Mouse (Mus musculus): ENCODE data around the gene Gm11213. TPM values are rescaled to one million over a fixed set of nuclear protein-coding genes. Genes with fewer than 3 reads are reported as not detected.

The Gm11213 gene
- not detected in 2 replicates for polyA plus RNA-seq (2015; fragmentation: Nextera tagmentation; extraction: Ambion mirVana)

GRCm38 (mm10) chr4:63604945-63605344 lies at the start of gene Gm11213:
Gene Gm11213 (minus strand): TSS chr4:63605261.
- WGBS: 71% methylated on average over 3 of the region's 3 CpGs

DNA sequence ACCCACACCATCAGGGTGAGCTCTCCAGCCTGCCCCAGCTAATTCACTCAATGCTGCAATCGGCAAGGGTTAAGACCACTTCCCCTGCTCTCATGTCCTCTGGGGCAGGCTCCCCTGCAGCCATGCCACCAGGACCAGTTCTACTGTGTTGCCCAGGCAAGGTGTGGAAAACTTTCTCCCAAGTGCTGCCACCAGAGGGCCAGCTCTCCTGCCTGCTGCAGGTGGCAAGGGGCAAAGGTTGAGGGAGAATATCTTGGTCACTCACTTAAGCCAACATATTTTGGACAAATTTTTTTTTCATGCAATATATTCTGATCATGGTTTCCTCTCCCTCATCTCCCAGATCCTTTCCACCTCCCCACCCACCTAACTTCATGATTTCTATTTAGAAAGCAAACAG lies 49.3 kb upstream of the Gm11213 start:
- Histone ChIP-seq H3K27me3 (0 out of 2 replicates have a peak, but pooled peaks cover 2% of the 10 kb centered on the region), H3K9ac (no peak overlapping the region), H3K4me2 (no peak overlapping the region), H3K4me1 (replicated peaks) (no peaks in the 10 kb centered on the region), H3K36me3 (no peaks in the 10 kb centered on the region), H3K9me3 (no peaks in the 10 kb centered on the region), H3K27ac (replicated peaks) (no peak overlapping the region), H3K4me3 (no peak overlapping the region)
- ATAC-seq (ENCODE audit: low FRiP score, low read depth): no peak
- WGBS: 87% methylated on average over 1 of the region's 1 CpGs

More at GRCm38 (mm10) chr4:63604945-63605344, at the start of gene Gm11213:
- no peaks in the 10 kb centered on the region for H3K36me3 ChIP-seq
- no peak within 1 kb of the TSS for H3K9ac ChIP-seq
- no peaks in the 10 kb centered on the region for H3K27me3 ChIP-seq
- no peak for ATAC-seq (ENCODE audit: low FRiP score, low read depth)
- H3K4me1 ChIP-seq (replicated peaks): no peaks in the 10 kb centered on the region
- H3K4me3 ChIP-seq: no peak within 1 kb of the TSS
- H3K9me3 ChIP-seq: no peaks in the 10 kb centered on the region
- H3K4me2 ChIP-seq: no peak within 1 kb of the TSS
- no peak within 1 kb of the TSS for H3K27ac ChIP-seq (replicated peaks)

DNA sequence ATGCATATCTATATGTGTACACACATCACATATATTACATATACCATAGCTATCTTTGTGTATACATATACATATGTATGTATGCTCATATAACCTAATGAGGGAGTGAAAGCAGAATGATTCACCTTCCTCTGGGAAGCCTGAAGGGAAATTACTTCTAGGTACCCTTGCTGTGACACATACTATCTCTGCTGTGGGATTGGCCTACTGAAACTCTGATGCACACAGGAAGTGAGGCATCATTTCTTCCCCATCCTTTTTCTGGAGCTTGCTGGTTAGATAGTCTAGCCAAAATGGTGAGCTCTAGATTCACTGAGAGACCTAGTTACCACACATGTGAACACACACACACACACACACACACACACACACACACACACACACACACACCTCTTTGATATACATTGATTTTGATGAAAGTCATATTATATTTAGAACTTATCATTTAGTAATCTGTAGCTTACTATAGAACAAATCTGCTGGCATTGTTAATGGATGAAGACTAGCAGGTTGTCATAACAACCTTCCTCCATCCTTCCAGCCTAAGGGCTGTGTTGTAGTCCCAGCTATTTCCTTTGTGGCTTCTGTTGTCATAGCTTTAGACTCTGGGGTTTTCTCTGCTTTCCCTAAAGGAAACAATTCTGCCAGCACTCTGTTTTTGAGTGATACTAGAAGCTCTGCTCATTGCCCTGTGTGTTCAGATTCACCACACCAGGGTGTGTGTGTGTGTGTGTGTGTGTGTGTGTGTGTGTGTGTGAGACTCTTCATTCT lies 39.1 kb upstream of the Gm11213 start:
- no peaks in the 10 kb centered on the region for H3K27me3 ChIP-seq
- no peak overlapping the region for H3K4me2 ChIP-seq
- no peak for ATAC-seq (ENCODE audit: low FRiP score, low read depth)
- H3K27ac ChIP-seq (replicated peaks): no peak overlapping the region
- no peaks in the 10 kb centered on the region for H3K36me3 ChIP-seq
- no peaks in the 10 kb centered on the region for H3K9me3 ChIP-seq
- H3K4me3 ChIP-seq: no peak overlapping the region
- H3K9ac ChIP-seq: no peak overlapping the region
- no peaks in the 10 kb centered on the region for H3K4me1 ChIP-seq (replicated peaks)

DNA sequence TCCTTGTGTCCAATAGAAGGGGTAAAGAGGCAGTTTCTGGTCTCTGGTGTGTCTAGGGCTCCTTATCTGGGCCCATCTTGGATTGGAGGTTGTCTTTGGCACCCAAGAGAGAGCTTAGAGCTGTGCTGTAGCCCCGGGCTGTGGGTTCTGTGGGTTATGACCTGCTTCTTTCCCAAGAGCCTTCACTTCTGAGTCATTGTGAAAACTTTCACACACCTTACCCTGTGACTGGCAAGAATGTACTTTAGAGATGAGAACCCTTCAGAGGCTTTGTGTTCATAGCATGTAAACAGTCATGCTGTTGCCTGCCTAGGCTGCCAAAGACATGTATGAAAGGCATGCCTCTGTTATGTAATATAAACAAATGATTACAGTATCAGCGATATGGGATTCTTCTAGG lies 34.8 kb upstream of the Gm11213 start:
- Histone ChIP-seq H3K4me2 (no peak overlapping the region), H3K27ac (replicated peaks) (no peak overlapping the region), H3K36me3 (no peaks in the 10 kb centered on the region), H3K9me3 (no peaks in the 10 kb centered on the region), H3K9ac (no peak overlapping the region), H3K4me1 (replicated peaks) (no peaks in the 10 kb centered on the region), H3K27me3 (no peaks in the 10 kb centered on the region), H3K4me3 (no peak overlapping the region)
- ATAC-seq (ENCODE audit: low FRiP score, low read depth): no peak
- 80% methylated on average over 2 of the region's 2 CpGs for WGBS

DNA sequence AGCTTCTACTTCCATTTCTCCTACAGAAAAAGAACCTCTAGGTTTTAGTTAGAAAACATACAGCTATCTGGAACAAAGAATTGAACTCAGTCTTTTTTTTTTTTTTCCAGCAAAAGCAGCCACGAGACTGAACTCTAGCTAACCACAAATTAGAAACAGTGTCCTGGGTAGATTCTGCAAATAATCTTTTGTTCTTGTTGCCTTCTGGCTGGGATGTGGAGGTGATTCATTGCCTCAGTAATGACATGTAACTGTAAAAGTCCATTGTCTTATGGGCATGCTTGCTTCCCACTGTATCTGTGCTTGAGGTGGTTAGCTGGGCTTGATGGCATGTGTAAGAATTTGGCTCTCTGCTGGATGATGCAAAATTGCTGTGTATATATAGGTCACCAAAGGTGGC lies 33.5 kb upstream of the Gm11213 start:
- Histone ChIP-seq H3K27me3 (no peaks in the 10 kb centered on the region), H3K36me3 (no peaks in the 10 kb centered on the region), H3K9me3 (no peaks in the 10 kb centered on the region), H3K4me1 (replicated peaks) (no peaks in the 10 kb centered on the region), H3K4me2 (no peak overlapping the region), H3K27ac (replicated peaks) (no peak overlapping the region), H3K4me3 (no peak overlapping the region), H3K9ac (no peak overlapping the region)
- 57% methylated on average over 1 of the region's 1 CpGs for WGBS
- ATAC-seq (ENCODE audit: low FRiP score, low read depth): no peak

DNA sequence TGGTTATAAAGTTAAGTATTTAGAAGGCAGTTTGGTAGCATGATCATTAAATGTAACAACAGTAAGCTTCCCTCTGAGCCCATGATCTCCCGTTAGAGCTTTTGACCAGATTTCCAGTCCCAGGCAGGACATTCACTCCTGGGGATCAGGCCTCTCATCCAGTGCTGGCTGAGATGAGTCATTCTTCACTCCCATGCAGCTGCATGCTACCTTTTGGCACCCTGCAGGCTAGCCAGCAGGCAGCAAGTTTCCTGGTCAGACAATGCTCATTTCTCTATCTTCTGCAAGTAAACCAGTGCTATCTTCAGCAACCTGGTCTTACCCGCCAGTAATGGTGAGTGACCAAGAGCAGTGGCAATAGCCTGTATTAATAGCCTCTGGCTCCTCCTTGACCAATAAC lies 28.1 kb upstream of the Gm11213 start:
- WGBS: 91% methylated on average over 2 of the region's 2 CpGs
- Histone ChIP-seq H3K36me3 (no peaks in the 10 kb centered on the region), H3K4me1 (replicated peaks) (no peaks in the 10 kb centered on the region), H3K4me2 (no peak overlapping the region), H3K27ac (replicated peaks) (no peak overlapping the region), H3K27me3 (no peaks in the 10 kb centered on the region), H3K9me3 (no peaks in the 10 kb centered on the region), H3K9ac (no peak overlapping the region), H3K4me3 (no peak overlapping the region)
- no peak for ATAC-seq (ENCODE audit: low FRiP score, low read depth)

- H3K4me2 ChIP-seq: no peak overlapping the region
- H3K9me3 ChIP-seq: no peaks in the 10 kb centered on the region
- no peak overlapping the region for H3K4me3 ChIP-seq
- H3K4me1 ChIP-seq (replicated peaks): no peaks in the 10 kb centered on the region
- no peak overlapping the region for H3K9ac ChIP-seq
- no peaks in the 10 kb centered on the region for H3K27me3 ChIP-seq
- H3K27ac ChIP-seq (replicated peaks): no peak overlapping the region
- no peak for ATAC-seq (ENCODE audit: low FRiP score, low read depth)
- WGBS: 91% methylated on average over 8 of the region's 8 CpGs
- no peaks in the 10 kb centered on the region for H3K36me3 ChIP-seq
These were observed 22.1 kb upstream of the Gm11213 start for GRCm38 (mm10) chr4:63627111-63627510.

DNA sequence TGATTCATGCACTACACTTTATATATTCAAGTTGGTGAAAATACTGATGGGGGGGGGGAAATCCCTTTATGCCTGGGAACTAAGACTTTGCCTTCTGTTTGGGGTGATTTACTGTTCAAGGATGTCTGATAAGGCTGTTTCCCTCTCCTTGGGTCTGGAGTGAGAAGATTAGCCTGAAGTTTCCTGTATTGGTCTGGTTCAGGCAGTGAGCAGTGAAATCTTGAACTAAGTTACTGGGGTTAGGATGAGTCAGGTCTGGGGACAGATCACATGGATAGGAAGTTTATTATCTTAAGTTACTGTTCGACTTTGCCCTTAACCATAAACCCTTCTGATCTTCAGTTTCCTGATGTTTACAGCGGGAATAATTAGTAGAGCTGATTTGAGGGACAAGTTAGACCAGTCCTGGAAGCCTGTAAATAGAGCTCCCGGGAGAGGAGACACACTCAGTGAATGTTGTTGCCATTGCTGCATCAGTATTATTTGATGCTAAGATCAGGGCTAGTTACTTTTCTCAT lies 20.6 kb upstream of the Gm11213 start:
- Histone ChIP-seq H3K9me3 (no peaks in the 10 kb centered on the region), H3K27ac (replicated peaks) (no peak overlapping the region), H3K27me3 (no peaks in the 10 kb centered on the region), H3K4me3 (no peak overlapping the region), H3K4me1 (replicated peaks) (no peaks in the 10 kb centered on the region), H3K9ac (no peak overlapping the region), H3K36me3 (no peaks in the 10 kb centered on the region), H3K4me2 (no peak overlapping the region)
- WGBS: 76% methylated on average over 3 of the region's 3 CpGs
- ATAC-seq (ENCODE audit: low FRiP score, low read depth): no peak

GRCm38 (mm10) chr4:63622378-63622835 lies 17.3 kb upstream of the Gm11213 start, which contains the start of gene Tex48:
Gene Tex48 (minus strand): TSS chr4:63622428.
- 58% methylated on average over 5 of the region's 5 CpGs for WGBS
- Histone ChIP-seq H3K9ac (no peak within 1 kb of the TSS), H3K4me2 (no peak within 1 kb of the TSS), H3K9me3 (no peaks in the 10 kb centered on the region), H3K27ac (replicated peaks) (no peak within 1 kb of the TSS), H3K27me3 (no peaks in the 10 kb centered on the region), H3K36me3 (no peaks in the 10 kb centered on the region), H3K4me1 (replicated peaks) (no peaks in the 10 kb centered on the region), H3K4me3 (no peak within 1 kb of the TSS)
- no peak for ATAC-seq (ENCODE audit: low FRiP score, low read depth)

- Histone ChIP-seq H3K27ac (replicated peaks) (no peak overlapping the region), H3K9ac (no peak overlapping the region), H3K36me3 (no peaks in the 10 kb centered on the region), H3K4me3 (no peak overlapping the region), H3K27me3 (no peaks in the 10 kb centered on the region), H3K4me1 (replicated peaks) (no peaks in the 10 kb centered on the region), H3K9me3 (no peaks in the 10 kb centered on the region), H3K4me2 (no peak overlapping the region)
- ATAC-seq (ENCODE audit: low FRiP score, low read depth): no peak
- 91% methylated on average over 2 of the region's 2 CpGs for WGBS
These were observed 16.8 kb upstream of the Gm11213 start for GRCm38 (mm10) chr4:63621861-63622260.

DNA sequence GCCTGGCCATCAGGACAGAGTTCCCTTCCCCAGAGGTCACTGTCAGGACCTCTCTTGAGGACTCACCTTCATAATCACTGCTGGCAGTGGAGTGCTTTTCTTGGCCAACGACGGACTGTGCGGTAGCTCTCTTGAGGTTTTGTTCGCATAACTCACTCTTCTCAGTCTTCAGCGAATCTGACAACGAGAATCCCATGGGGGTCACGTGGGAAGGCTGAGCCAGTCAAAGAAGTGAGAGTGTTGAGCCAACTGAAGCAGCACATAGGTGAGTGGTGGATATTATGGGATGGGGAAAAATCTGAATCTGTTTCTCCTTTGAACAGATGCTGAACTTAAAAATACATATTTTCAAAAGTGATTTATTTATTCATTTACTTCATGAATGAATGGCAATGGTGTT lies 3.3 kb upstream of the Gm11213 start:
- Histone ChIP-seq H3K27me3 (no peaks in the 10 kb centered on the region), H3K9me3 (no peaks in the 10 kb centered on the region), H3K36me3 (no peaks in the 10 kb centered on the region), H3K4me2 (no peak overlapping the region), H3K27ac (replicated peaks) (no peak overlapping the region), H3K4me1 (replicated peaks) (no peaks in the 10 kb centered on the region), H3K9ac (no peak overlapping the region), H3K4me3 (no peak overlapping the region)
- 78% methylated on average over 7 of the region's 7 CpGs for WGBS
- no peak for ATAC-seq (ENCODE audit: low FRiP score, low read depth)

DNA sequence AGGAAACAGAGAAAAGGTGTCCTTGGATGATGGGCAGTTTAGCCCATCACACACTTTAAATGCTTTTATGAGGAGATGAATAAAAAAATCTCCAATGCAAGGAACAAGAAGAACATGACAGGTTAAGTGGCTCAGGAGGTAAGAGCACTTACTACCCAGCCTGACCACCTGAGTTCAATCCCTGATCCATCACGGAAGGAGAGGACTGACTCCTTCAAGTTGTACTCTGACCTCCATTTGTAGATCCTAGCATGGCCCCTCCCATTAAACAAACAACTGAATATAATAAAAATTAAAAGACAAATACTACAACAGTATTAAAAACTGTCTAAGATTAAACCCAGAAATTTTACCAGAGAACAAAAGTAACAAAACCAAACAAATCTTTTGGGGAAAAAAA lies 907 bp upstream of the Gm11213 start:
- no peak overlapping the region for H3K4me2 ChIP-seq
- no peak overlapping the region for H3K4me3 ChIP-seq
- no peaks in the 10 kb centered on the region for H3K4me1 ChIP-seq (replicated peaks)
- H3K27ac ChIP-seq (replicated peaks): no peak overlapping the region
- WGBS: 91% methylated on average over 1 of the region's 1 CpGs
- H3K27me3 ChIP-seq: no peaks in the 10 kb centered on the region
- ATAC-seq (ENCODE audit: low FRiP score, low read depth): no peak
- H3K9me3 ChIP-seq: no peaks in the 10 kb centered on the region
- no peak overlapping the region for H3K9ac ChIP-seq
- H3K36me3 ChIP-seq: no peaks in the 10 kb centered on the region

Data from hindbrain, embryonic 15.5 days (tissue).